Mouse (Mus musculus): ENCODE measurements around the gene H2afz. TPM values are rescaled to one million over a fixed set of nuclear protein-coding genes. Genes with fewer than 3 reads are reported as not detected.

The H2afz gene
- polyA plus RNA-seq, 1 experiment from 2014 or later, result 2,590 TPM

GRCm38 (mm10) chr3:137833698-137834097 lies 30.6 kb upstream of the H2afz start:
- Histone ChIP-seq H3K4me2 (no peak overlapping the region), H3K9ac (no peak overlapping the region), H3K9me3 (ENCODE audit: low read depth, low read length) (no peaks in the 10 kb centered on the region), H3K27me3 (ENCODE audit: insufficient read depth, low read length) (no peaks in the 10 kb centered on the region), H3K4me3 (ENCODE audit: low read depth, low read length) (no peak overlapping the region), H3K27ac (ENCODE audit: low read depth) (no peak overlapping the region), H3K4me1 (ENCODE audit: insufficient read depth) (no peaks in the 10 kb centered on the region), H3K36me3 (ENCODE audit: insufficient read depth) (no peaks in the 10 kb centered on the region)
- DNase-seq (no peak), ATAC-seq (ENCODE audit: insufficient read depth) (no peak)
- TF ChIP-seq CTCF (IDR thresholded peaks at IDR 0.05; ENCODE audit: low read depth), result no peak
- 71% methylated on average over 4 of the region's 4 CpGs for WGBS

- Histone ChIP-seq H3K27me3 (ENCODE audit: insufficient read depth, low read length) (no peaks in the 10 kb centered on the region), H3K36me3 (ENCODE audit: insufficient read depth) (no peaks in the 10 kb centered on the region), H3K4me2 (no peak overlapping the region), H3K9ac (no peak overlapping the region), H3K4me1 (ENCODE audit: insufficient read depth) (no peaks in the 10 kb centered on the region), H3K27ac (ENCODE audit: low read depth) (no peak overlapping the region), H3K9me3 (ENCODE audit: low read depth, low read length) (no peaks in the 10 kb centered on the region), H3K4me3 (ENCODE audit: low read depth, low read length) (no peak overlapping the region)
- DNase-seq, result no peak
- 89% methylated on average over 1 of the region's 1 CpGs for WGBS
- no peak for ATAC-seq (ENCODE audit: insufficient read depth)
- no peak for TF ChIP-seq CTCF (IDR thresholded peaks at IDR 0.05; ENCODE audit: low read depth)
Observed at GRCm38 (mm10) chr3:137836543-137836942, 27.7 kb upstream of the H2afz start.

- Histone ChIP-seq H3K9me3 (ENCODE audit: low read depth, low read length) (no peaks in the 10 kb centered on the region), H3K4me3 (ENCODE audit: low read depth, low read length) (no peak overlapping the region), H3K27me3 (ENCODE audit: insufficient read depth, low read length) (no peaks in the 10 kb centered on the region), H3K27ac (ENCODE audit: low read depth) (no peak overlapping the region), H3K9ac (no peak overlapping the region), H3K36me3 (ENCODE audit: insufficient read depth) (no peaks in the 10 kb centered on the region), H3K4me1 (ENCODE audit: insufficient read depth) (no peaks in the 10 kb centered on the region), H3K4me2 (no peak overlapping the region)
- ATAC-seq (ENCODE audit: insufficient read depth), result no peak
- no peak for TF ChIP-seq CTCF (IDR thresholded peaks at IDR 0.05; ENCODE audit: low read depth)
- no peak for DNase-seq
Observed at GRCm38 (mm10) chr3:137838160-137838559, 26.1 kb upstream of the H2afz start.

- 79% methylated on average over 1 of the region's 1 CpGs for WGBS
- no peak for ATAC-seq (ENCODE audit: insufficient read depth)
Observed at GRCm38 (mm10) chr3:137842944-137843343, 21.3 kb upstream of the H2afz start.

GRCm38 (mm10) chr3:137844263-137844662 lies 20.0 kb upstream of the H2afz start:
- H3K36me3 ChIP-seq (ENCODE audit: insufficient read depth), result no peaks in the 10 kb centered on the region
- DNase-seq (no peak), ATAC-seq (ENCODE audit: insufficient read depth) (no peak)
- 86% methylated on average over 3 of the region's 3 CpGs for WGBS
- H3K4me3 ChIP-seq (ENCODE audit: low read depth, low read length), result no peak overlapping the region
- no peaks in the 10 kb centered on the region for H3K4me1 ChIP-seq (ENCODE audit: insufficient read depth)
- no peak for TF ChIP-seq CTCF (IDR thresholded peaks at IDR 0.05; ENCODE audit: low read depth)
- no peaks in the 10 kb centered on the region for H3K9me3 ChIP-seq (ENCODE audit: low read depth, low read length)
- H3K27me3 ChIP-seq (ENCODE audit: insufficient read depth, low read length), result no peaks in the 10 kb centered on the region
- H3K27ac ChIP-seq (ENCODE audit: low read depth), result no peak overlapping the region
- no peak overlapping the region for H3K4me2 ChIP-seq
- no peak overlapping the region for H3K9ac ChIP-seq

More at GRCm38 (mm10) chr3:137842944-137843343, 21.3 kb upstream of the H2afz start:
- no peak overlapping the region for H3K9ac ChIP-seq
- H3K4me1 ChIP-seq (ENCODE audit: insufficient read depth), result no peaks in the 10 kb centered on the region
- no peaks in the 10 kb centered on the region for H3K9me3 ChIP-seq (ENCODE audit: low read depth, low read length)
- TF ChIP-seq CTCF (IDR thresholded peaks at IDR 0.05; ENCODE audit: low read depth), result no peak
- H3K27me3 ChIP-seq (ENCODE audit: insufficient read depth, low read length), result no peaks in the 10 kb centered on the region
- no peak overlapping the region for H3K4me3 ChIP-seq (ENCODE audit: low read depth, low read length)
- no peak for DNase-seq
- no peaks in the 10 kb centered on the region for H3K36me3 ChIP-seq (ENCODE audit: insufficient read depth)
- no peak overlapping the region for H3K27ac ChIP-seq (ENCODE audit: low read depth)
- no peak overlapping the region for H3K4me2 ChIP-seq

DNA sequence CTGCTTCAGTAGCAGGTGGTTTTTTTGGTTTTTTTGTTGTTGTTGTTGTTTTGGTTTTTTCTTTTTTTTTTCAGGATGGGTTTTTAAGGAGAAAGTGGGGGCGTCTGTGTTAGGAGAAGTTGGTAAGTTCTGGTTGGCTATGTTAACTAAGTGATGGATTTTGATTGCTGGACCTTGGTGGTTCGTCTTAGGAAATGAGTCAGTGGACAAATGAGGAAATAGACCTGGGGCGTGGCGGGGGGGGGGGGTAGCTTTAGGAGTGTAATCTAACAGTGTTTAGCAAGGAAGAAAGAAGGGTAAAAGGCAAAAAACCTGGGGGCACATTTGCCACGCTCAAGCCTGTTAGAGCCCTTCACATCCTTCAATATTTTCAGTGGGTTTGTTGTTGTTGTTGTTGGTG lies 17.7 kb upstream of the H2afz start:
- no peaks in the 10 kb centered on the region for H3K9me3 ChIP-seq (ENCODE audit: low read depth, low read length)
- no peak for ATAC-seq (ENCODE audit: insufficient read depth)
- H3K9ac ChIP-seq, result no peak overlapping the region
- no peaks in the 10 kb centered on the region for H3K27me3 ChIP-seq (ENCODE audit: insufficient read depth, low read length)
- no peaks in the 10 kb centered on the region for H3K36me3 ChIP-seq (ENCODE audit: insufficient read depth)
- H3K4me1 ChIP-seq (ENCODE audit: insufficient read depth), result no peaks in the 10 kb centered on the region
- no peak overlapping the region for H3K4me3 ChIP-seq (ENCODE audit: low read depth, low read length)
- 79% methylated on average over 5 of the region's 5 CpGs for WGBS
- no peak for TF ChIP-seq CTCF (IDR thresholded peaks at IDR 0.05; ENCODE audit: low read depth)
- H3K4me2 ChIP-seq, result no peak overlapping the region
- DNase-seq, result no peak
- no peak overlapping the region for H3K27ac ChIP-seq (ENCODE audit: low read depth)

GRCm38 (mm10) chr3:137848354-137848753 lies 15.9 kb upstream of the H2afz start:
- H3K4me3 ChIP-seq (ENCODE audit: low read depth, low read length), result no peak overlapping the region
- H3K4me1 ChIP-seq (ENCODE audit: insufficient read depth), result no peaks in the 10 kb centered on the region
- no peak overlapping the region for H3K9ac ChIP-seq
- no peak for TF ChIP-seq CTCF (IDR thresholded peaks at IDR 0.05; ENCODE audit: low read depth)
- 83% methylated on average over 9 of the region's 9 CpGs for WGBS
- no peaks in the 10 kb centered on the region for H3K36me3 ChIP-seq (ENCODE audit: insufficient read depth)
- no peak for ATAC-seq (ENCODE audit: insufficient read depth)
- H3K9me3 ChIP-seq (ENCODE audit: low read depth, low read length), result no peaks in the 10 kb centered on the region
- H3K27ac ChIP-seq (ENCODE audit: low read depth), result no peak overlapping the region
- no peaks in the 10 kb centered on the region for H3K27me3 ChIP-seq (ENCODE audit: insufficient read depth, low read length)
- H3K4me2 ChIP-seq, result no peak overlapping the region
- no peak for DNase-seq

DNA sequence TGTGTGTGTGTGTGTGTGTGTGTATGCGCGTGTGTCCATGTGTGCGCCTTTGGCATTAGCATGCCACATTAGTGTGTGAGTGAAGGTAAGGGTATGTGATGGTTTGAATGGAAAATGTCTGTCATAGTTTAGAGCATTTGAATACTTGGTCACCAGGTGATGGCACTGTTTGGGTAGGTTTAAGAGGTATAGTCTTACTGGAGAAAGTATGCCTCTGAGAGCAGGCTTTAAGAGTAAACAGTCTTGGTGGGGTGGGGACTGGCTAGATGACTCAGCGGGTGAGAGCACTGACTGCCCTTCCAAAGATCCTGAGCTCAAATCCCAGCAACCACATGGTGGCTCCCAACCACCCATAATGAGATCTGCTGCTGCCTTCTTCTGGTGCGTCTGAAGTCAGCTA lies 14.6 kb upstream of the H2afz start:
- no peak overlapping the region for H3K4me3 ChIP-seq (ENCODE audit: low read depth, low read length)
- ATAC-seq (ENCODE audit: insufficient read depth), result no peak
- H3K9ac ChIP-seq, result no peak overlapping the region
- DNase-seq, result no peak
- no peaks in the 10 kb centered on the region for H3K36me3 ChIP-seq (ENCODE audit: insufficient read depth)
- H3K27ac ChIP-seq (ENCODE audit: low read depth), result no peak overlapping the region
- H3K27me3 ChIP-seq (ENCODE audit: insufficient read depth, low read length), result no peaks in the 10 kb centered on the region
- H3K4me2 ChIP-seq, result no peak overlapping the region
- no peak for TF ChIP-seq CTCF (IDR thresholded peaks at IDR 0.05; ENCODE audit: low read depth)
- H3K4me1 ChIP-seq (ENCODE audit: insufficient read depth), result no peaks in the 10 kb centered on the region
- 79% methylated on average over 5 of the region's 5 CpGs for WGBS
- no peaks in the 10 kb centered on the region for H3K9me3 ChIP-seq (ENCODE audit: low read depth, low read length)
